Mouse (Mus musculus) kidney, postnatal 14 days (tissue): ENCODE results near the gene Ncapd3.

Experiments used
- DNase-seq: peaks from one replicate; pipeline ENCODE4 v3.0.0; 2022; ENCODE audit warnings: mixed read lengths

The Ncapd3 gene

DNA sequence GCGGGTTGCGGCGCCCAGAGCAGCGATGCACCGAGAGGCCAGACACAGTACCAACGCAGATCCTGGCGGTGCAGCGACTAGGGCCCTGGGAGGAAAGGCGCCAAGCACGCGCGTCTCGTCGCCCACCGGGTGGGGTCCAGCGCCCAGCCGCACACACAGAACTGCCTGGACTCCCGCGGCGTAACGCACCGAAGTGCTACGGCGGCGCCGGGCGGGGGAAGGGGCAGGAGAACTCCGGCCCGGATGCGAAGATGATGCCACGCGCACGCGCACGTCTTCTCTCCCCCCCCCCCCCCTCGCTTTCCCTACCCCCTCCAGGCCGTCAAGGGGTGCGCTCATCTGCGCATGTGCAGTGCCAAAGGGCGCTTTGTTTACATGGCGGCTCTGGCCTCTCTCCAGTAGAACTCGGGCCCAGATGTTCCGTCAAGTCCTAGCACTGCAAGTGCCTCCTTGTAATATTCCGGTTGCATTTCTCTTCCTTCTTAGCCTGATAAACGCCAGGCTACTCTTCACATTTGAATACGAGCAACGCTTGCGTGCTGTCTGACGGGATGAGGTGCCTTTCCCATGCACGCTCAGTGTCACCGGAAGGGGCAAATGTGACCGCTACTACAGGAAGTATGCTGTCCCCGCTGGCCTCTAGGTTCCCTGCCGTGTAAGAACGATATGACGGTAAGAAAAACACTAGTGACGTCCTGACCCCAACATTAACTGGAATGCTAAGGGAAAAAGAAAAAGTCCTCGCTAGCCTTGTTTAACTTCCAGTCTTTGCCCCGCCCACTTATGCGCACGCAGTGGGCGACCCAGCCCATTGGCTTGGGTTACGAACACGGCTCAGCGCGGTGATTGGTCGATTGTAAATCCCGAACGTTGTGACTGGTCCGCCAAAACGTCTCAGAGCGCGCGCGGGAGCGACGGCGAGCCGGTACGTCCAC, at the start of gene Ncapd3, which contains the start of gene Vps26b:
Ncapd3 (plus strand) TSS at position 348 of the 935 bp plus-strand sequence.
Vps26b (minus strand) TSS at position 238 of the 935 bp plus-strand sequence.
- peak; percentile 98 for DNase-seq

DNA sequence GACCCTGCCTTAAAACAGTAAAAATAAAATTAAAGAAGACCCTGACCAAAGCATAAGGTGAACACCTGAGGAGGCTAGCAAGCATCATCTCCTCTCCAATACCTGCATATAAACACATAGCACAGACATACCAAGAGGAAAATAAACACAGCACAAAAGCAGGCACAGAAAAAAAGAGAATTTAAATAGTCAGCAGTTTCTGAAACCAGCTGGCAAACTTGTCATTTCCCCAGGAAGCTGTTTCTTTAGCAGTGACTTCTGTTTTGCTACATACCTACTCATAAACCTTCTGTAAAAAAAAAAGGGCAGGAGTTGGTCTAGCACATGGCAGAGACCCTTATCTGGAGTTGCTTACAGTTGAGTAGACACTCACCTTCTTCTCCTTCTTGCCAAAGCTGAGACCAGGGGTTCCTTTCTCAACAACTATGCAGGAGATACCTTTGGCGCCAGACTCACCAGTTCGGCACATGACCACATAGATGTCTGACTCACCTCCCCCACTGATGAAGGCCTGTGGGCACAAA, 44.8 kb upstream of the Ncapd3 start:
- DNase-seq = no peak

DNA sequence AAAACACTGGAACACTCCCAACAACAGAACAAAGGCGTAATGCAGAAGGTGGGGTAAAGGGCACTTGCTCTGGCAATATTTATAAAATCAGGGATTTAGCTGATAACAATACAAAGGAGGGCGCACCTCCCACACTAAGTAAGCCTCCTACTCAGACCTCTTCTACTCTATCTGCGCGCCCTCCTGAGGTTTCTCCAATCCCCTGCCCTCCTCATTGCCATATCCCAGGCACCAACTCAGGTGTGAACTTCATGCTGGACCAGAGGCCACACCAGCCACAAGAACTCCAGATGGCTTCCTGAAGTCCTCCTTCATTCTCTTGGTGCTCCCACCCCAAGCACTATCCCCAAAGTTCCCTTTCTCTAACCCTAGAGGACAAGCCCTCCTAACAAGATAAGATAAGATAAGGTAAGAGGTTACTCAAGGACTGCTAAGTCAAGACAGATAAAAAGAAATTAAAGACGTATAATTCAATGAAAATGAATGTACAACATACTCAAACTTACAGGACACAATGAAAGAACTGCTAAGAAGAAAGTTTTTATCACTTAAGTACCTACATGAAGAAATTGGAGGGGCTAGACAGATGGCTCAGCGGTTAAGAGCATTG, 44.2 kb upstream of the Ncapd3 start:
- DNase-seq = no peak

DNA sequence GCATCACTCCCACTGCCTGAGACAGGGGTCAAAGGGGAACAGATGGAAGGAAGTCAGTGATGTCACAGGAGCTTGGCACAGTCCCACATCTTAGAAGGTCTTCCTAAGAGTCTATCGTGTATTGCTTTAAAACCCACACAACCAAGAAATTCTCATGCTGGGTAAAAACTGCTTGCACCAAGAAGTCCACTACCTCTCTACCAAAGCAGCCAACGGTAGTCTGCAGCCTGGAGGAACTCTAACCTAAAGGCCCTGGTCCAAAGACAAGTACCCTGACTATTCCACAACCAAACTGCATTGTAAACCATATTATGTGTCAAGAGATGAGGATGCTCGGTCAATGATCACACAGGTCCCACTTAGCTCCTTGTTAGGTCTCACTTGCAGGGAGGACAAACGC, 39.8 kb upstream of the Ncapd3 start:
- no peak for DNase-seq

DNA sequence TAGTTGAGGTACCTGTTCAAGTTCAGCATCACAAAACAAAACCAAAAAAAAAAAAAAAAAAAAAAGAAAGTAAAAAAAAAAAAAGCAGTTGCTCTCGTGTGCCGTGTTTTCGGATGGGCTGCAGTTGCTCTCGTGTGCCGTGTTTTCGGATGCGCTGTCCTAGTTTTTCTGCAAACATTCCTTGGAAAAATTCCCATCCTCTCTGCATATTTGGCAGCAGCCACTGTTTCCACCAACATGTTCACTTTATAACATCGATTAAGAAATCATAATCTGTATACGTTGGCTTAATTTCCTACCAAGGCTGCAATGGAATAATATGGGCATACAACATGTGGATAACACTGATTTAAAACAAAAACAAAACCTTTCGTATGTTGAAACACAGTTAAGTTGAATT, 36.9 kb upstream of the Ncapd3 start:
- peak; percentile 17 for DNase-seq

DNA sequence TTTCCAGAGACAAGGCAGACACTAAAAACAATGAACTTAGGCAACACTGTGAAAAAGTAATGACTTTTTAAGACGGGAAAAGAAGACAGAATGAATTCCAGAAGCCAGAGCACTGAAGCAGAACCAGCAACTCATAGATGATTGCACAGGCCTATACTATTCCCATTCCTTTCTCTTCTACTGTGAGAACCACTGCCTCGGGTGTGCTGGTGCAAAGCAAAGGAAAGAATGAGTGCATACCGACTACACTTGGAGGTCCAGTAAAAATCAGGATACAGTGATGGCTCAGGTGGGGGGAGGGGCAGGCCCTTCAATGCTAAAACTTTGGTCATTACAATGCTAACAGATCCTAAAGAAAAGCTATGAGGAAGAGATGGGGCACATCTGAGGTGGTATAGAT, 36.1 kb upstream of the Ncapd3 start:
- DNase-seq = no peak

DNA sequence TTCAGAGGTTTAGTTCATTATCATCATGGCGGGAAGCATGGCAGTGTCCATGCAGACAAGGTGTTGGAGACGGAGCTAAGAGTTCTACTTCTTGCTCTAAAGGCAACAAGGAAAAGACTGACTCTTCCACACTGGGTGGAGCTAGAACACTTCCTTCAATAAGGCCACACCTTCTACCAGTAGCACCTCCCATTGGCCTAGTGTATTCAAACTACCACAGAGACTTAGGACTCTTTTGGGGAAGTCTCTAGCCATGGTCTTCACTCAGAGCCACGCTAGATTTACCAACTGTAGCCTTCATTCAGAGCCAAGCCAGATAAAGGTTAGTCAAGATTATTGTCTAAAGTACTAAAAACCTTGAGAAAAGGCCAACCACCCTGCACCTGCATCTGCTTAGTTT, 32.9 kb upstream of the Ncapd3 start:
- no peak for DNase-seq

DNA sequence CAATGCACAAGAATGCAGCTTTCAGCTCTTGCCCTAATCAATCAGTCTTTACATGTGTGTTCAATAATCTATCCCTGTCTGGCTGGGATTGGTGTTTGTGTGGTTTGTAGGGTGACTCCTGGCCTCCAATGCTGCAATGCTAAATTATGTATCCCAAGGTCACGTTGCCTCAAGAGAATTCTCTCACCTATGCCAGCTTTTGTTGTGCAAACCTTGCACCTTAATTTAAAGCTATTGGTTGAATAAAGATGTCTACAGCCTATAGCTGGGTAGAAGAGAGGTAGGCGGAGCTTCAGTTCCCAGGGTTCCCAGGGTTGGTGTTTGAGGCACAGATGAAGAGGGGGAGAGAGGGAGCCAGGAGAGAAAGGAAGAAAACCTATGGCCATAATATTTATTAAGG, 32.5 kb upstream of the Ncapd3 start:
- DNase-seq = no peak

DNA sequence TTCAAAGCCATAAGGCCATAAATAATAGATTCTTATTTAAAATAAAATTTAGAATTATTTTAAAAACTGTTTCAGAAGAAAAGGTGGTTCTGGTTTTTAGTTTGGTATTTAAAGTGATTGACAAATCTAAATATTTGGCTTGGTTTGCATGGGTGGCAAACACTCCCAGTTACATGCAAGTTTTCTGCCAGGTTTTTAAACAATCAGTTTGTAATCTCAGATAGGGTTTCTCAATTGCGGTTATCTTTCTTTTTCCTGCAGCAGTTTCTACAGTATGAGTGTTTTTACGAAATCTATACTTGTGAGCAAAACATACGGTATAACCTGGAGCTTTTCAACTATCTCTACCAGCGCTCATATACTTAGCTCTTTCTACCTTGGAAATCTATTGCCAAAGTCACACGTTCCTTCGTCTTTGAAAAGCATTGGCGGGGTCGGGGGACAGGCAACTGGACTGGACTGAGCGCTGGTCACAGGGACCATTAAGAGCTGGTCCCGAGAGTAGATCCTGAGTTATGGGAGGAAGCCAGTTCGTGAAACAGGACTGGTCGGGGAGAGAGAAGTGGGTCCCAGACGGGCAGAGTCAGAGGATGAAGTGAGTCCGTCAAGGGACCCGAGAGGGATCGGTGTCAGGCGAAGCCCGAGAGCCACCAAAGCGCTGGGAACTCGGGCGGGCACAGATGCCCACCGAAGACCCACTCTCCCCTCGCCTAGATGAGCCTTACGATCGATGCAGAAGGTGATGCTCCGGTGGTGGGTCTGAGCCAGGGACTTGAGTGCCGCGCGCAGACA, 31.1 kb upstream of the Ncapd3 start:
- no peak for DNase-seq

DNA sequence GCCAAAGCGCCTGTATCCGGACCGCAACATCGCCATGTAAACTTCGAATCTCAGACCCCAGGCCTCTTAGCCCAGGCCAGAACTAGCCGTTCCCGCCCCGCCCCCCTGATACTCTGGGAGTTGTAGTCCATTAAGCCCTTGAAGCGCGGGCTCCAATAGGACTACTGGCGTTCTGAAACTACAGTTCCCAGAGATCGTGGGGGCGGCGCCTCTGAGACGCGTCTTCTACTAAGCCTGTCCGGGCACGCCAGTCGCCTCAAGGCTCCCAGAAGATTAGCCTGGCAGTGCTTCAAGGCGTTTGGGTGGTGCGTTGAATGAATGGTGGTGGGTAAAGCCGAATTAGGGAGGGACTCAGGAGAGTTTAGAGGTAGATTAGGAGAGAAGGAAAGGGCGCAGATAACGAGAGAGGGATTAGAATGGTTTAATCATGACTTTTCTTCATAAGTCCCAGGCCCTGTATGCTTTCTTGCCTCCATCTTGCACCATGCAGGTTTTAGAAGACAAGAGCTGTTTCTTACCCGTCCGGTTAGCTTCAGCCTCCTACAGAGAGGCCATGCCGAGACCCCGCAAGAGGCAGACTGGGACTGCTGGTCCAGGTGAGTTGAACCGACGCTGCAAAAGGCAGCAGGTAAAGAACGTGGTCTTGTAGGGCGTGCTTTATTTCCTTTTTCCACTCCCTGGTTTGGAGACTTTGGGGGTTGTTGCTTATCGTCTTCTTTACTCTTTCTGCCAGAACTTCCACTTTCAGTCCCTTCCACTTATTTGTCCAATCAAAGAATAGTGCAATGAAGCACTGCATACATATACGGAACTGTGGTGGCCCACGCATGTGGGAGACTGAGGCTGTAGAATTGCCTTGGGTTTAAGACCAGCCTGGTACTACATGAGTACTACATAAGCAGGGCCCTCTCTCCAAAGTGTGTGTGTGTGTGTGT, 30.2 kb upstream of the Ncapd3 start, which contains the start of the genes Acad8 and Thyn1:
Acad8 (minus strand) TSS at position 106 of the 935 bp plus-strand sequence.
Thyn1 (plus strand) TSS at position 250 of the 935 bp plus-strand sequence.
- DNase-seq = peak; percentile 97

DNA sequence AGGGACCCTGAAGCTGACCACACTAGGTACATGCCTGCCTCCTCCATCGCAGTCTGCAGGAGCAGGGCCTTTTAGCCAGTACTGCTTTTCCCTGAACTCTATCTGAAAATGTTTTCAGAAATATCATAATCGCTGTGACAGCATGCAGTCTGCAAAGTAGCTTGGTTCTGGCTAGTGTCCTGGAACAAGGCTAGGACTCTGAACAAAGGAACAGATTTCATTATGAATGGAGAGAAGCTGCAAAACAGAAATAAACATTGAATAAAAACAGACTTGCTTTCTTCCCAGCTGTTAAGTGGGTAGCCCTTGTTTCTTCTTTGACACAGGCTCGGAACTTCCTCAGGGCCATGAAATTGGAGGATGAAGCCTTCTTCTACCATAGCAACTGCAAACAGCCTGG, 24.7 kb upstream of the Ncapd3 start:
- DNase-seq = no peak

DNA sequence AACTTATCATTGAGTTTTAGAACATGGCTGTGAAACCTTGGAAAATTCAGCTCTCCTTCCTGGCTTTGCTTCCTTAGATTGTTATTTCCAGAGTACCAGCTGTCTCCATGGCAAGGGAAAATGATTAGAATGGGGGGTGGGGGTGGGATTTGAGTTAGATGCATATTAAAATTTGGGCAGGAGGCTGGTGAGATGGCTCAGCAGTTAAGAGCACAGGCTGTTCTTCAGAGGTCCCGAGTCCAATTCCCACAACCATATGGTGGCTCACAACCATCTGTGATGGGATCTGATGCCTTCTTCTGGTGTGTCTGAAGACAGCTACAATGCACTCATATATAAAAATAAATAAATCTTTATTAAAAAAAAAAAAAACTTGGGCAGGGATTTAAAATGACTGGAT, 24.0 kb upstream of the Ncapd3 start:
- no peak for DNase-seq

DNA sequence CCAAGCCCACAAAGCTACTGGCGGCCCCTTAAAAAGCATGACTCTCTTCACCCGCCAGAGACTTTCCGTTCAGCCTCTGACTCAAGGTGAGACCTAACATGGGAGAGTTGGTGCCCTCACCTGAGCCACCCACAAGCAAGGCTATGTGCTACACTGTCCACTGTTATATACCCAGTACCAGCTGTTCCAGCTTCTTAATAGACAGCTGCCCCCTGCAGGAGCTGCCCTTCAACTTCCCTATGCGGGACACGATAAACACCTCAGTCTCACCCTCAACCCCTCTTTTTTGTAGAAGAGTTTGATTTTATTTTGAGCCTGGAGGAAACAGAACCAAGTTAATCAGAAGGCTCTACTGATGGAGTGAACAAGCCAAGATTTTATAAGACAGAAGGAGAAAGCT, 23.1 kb upstream of the Ncapd3 start:
- DNase-seq = no peak

DNA sequence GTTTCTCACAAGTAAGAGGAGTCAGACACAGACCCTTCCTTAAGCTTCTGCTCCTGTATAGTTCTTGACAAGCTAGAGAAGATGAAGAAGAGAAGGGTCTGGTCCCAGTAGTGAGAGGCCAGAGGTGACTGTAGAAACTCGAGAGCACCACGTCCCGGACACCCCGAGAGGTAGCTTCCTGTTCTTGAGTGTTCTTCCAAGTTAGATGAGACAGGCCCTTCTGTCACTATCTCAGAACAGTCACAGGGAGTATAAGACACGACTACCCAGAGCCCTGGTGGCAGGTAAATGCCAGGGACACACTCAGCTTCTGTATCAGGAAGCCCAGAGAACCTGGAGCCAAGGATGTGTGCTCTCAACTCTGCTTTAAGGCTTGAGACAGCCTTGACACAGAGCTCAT, 20.7 kb upstream of the Ncapd3 start:
- DNase-seq = no peak

DNA sequence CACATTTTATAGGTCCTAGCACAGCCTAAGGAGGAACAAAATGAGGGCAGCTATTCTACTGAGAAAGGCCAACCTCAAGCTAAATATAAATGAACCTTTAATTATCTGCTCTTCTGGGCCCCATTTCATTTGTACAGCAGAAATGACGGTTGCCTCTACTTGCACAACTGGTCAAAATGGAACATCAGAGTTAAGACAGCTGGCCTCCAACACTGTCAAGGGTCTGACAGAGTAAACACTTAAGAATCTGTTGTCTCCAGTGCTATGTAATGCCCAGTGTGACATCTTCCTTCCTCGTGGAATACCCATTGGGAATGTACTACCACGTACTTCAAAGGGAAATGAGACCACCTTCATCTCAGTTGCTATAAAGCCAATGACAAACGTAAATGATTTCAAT, 18.4 kb upstream of the Ncapd3 start:
- DNase-seq = no peak

DNA sequence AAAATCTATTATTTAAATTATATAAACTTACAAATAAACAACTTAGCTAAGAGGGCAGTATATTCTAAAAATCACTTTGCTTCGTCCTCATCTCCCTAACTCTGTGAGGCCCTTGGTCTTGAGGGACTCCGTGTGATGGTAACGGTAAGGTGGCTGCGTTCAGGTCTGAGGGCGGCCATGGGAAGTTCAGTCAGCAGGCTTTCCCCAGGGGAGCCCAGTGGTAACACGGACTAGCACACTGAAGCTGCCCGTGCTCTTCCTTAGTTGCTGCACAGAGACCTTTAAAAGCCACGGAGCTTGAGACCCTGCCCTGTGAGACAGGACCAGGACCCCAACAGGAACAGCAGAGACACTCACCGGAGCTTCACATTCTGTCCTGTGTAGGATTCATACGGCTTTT, 11.0 kb upstream of the Ncapd3 start:
- no peak for DNase-seq

DNA sequence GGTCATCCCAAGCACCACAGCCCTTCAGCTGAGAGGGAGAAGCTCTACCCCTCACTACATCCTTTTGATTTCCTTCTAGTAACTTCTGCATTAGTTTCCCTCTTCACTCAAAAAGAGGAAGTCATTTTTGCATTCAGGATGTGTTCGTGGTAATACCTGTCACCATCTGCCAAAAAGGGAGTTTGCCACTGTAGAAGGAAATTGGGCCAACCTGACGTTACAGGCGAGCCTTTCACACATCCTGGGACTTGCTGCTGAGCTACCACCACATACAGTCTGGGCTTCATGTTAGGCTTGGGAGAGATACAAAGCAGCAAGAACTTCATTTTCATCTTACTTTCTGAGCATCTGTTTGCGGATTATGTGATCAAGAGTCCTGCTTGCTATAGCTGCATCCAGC, 6.3 kb upstream of the Ncapd3 start:
- no peak for DNase-seq

DNA sequence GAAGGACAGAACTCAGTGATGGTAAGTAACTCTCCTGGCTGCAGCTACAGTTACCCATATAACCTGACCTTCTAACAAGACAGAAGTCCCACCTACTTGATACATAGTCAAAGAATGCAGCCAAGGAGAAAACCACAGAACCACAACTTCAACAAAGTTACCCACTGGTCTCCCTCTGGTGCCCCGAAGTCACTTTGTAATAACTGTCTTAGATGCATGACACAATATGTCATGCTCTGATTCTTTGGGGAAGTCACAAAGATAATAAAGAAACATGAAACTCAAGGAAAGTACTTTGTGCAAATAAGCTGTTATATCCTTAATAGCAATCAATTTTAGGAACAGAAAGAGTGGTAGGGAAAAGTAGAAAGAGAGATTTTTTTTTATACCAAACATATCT, 3.3 kb upstream of the Ncapd3 start:
- DNase-seq = no peak

DNA sequence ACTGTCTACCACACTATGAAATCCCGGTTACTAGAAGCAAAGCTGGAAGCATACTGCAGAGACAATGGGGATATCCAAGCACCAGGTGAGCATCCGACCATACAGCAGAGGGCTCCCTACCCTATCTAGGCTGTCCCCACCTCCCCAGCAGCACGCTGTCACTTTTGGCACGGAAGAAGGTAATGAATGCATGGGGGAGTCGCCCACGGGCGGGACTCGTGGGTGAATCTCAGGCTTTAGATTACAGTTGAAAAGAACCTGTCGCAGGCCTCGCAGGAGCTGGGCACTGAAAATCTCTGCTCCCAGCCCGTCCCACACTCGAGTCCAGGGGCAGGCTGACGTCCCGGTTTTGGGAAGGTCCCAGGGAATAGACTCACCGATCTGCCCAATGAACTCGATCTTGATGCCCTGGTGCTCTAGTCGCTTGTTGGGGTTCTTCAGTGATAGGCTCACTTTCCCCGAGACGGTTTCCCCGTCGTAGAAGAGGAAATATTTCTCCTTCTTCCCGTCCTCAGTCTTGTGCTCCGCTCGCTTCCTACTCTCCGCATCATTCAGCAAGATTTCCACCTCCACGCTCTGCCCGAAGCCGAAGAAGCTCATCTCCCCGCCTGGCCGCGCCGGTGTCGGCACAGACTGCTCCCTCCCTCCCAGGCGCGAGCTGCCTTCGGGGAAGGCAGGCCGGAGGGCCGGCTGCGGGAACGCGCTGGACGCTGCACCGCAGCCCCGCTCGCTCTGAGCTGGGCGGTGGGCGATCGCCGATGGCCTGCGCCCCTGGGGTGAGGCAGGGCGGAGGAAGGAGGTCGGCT, 750 bp upstream of the Ncapd3 start:
- DNase-seq = peak; percentile 53

DNA sequence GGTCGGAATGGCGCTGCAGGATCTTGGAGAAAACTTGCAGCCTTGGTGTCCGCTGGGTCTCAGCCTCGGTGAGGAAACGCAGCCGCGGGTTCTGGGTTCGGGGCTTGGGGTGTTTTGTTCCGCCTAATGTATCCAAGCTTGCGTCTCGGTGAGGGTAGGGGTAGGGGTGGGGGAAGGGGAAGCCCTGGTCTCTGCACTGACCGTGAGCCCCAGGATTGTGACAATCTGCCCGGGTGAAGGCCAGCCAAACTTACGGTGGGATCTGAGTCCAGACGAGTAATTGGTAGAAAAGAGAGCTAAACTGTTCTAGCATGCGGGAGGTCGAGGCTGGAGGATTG, 757 bp downstream of the Ncapd3 start:
- DNase-seq = no peak

DNA sequence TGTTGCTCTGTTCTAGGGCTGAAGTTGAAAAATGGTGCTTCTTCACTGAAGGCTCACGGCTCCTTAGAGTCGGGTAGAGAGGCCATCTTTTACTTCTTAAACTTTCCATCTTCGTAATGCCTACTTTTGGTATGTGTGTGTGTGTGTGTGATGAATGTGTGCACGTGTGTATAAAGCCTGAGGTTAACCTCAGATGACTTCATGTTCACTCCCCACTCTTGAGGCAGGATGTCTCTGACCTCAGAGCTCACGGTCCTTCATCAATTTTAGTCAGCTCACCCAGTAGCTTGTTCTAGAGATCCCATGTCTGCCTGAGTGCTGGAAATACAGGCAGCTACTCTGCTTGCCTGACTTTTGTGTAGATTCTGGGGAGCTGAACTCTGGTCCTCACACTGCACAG, 13.9 kb downstream of the Ncapd3 start:
- DNase-seq = no peak
